Mouse (Mus musculus): ENCODE measurements around the gene Slc5a9. TPM values are rescaled to one million over a fixed set of nuclear protein-coding genes. Genes with fewer than 3 reads are reported as not detected.

Gene Slc5a9
- total RNA-seq (2023): not detected

DNA sequence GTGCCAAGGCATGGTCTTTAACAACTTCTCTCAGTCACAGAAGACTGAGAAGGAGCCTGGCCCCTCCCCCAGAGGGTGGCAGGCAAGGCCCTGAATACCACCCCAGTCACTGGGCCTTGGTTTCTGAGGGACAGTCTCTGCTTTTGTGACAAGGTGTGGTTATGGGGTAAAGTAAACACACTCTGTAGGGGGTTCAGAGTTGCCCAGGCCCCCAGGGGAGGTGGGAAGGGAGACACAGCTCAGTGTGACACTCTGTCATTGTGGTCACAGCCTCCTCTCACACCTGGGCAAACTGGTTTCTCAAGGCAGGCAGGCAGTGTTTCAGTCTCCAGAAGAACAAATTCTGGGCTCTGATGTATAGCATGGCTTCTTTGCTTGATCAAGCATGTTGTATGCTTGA, at the start of gene Slc5a9:
Gene Slc5a9 (minus strand): TSS at position 144 of the 400 bp plus-strand sequence.

DNA sequence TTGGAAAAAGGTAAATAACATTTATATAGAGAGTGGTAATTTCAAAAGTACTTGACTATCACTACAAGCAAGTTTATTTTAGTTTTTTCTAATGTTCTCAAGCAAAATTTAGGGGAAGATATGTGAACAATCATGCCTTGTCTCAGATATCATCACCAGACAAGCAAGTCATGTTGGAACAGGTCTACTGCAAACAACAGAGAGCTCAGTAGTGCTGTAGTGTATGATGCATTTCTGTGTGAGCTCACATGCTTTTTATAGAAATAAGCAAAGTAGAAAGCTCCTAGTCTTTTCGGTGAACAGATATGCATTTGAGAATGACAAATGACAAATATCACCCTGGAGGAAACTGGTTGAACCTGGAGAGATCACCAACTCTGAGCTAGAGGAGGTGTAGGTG, 16.4 kb upstream of the Slc5a9 start, which contains the start of gene Skint8:
Gene Skint8 (plus strand): TSS at position 301 of the 400 bp plus-strand sequence.

Other genes starting within 250 kb of the Slc5a9 start
- gene Spata6, start 182.9 kb downstream of the Slc5a9 start, total RNA-seq (2023): 10 to 100 TPM; 11.5 to 13.4 TPM
- gene Skint8, start 16.5 kb upstream of the Slc5a9 start, total RNA-seq (2023): not detected
- not detected for gene Skint7, start 70.0 kb upstream of the Slc5a9 start, total RNA-seq (2023)
- not detected for gene Skint1, start 103.4 kb upstream of the Slc5a9 start, total RNA-seq (2023)
- not detected for gene Skint4, start 169.1 kb upstream of the Slc5a9 start, total RNA-seq (2023)